Mouse (Mus musculus) 416B (cell line): Measurements from ENCODE around the gene Fsd2.

Experiments
- DNase-seq: peaks from one replicate; pipeline ENCODE4 v3.0.0; 2011; ENCODE audit warnings: low read depth

Fsd2 gene

DNA sequence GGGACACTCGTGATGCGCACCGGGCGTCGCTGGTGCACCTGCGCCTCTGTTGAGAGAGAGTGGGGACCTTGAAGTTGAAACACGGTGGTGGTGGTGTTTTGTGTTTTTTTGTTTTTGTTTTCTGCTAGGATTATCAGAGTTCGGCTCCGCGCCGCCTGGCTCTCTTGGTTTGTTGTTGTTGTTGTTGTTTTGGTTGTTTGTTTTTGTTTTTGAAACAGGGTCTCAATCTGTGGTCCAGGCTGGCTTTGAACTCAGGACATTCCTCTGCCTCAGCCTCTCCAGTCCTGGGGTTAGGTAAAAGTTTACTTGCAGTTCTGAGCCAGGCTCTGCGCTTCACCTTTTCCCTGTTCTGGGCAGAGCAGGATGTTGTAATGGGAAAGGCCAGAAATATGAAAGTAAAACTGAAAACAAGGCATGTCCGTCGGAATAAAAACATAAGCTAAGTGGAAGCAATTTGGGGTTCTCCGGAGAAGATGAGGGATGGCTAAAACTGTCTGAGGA lies 5.2 kb upstream of the Fsd2 start:
- peak; percentile 53 for DNase-seq

DNA sequence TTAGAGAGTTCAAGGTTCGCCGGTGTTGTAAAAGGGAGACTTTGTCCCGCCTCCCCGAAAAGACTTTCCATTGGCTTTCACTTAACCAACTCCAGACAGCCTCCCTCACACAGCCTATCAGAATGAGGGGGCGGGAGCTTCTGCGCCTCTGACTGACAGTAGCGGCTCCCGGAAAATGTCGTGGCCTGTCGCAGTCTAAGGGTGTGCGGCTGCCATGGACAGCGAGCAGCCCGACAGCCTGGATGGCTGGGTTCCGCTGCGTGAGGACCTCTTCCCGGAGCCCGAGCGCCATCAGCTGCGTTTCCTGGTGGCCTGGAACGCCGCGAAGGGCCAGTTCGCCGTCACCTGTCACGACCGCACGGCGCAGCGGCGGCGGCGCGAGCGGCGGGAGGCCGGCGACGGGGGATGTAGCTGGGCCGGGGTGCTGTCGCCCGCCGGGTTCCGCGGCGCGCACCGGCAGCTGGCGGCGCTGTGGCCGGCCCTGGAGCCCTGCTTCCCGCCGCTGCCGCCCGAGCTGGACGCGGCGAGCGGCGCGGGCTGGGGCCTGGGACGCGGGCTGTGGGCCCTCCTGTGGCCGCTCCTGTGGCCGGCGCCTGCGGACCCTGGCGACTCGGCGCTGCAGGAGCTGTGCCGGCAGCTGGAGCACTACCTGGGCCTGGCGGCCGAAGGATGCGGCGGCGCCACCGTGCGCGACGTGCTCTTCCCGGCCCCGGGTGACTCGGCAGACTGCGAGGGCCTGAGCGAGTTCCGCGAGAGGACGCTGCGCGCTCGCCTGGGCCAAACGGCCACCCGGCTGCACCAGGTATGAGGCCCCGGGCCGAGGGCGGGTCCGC lies 4.6 kb upstream of the Fsd2 start, which contains the start of gene Whamm:
Whamm (plus strand) TSS at position 159 of the 833 bp plus-strand sequence.
- peak; percentile 96 for DNase-seq

DNA sequence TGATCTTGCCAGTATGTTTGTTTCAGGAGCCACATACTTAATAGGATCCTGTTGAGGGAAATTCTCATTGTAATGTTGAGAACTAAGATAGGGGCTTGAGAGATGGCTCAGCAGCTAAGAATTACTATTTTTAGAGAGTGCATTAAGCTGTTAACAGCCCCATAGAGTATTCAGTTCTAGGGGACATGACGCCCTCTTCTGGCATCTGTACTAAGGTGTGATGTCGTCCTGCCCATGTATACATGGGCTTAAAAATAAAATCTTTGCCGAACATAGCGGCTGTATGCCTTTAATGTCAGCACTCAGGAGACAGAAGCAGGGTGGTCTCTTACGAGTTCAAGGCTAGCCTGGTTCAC lies 4.0 kb upstream of the Fsd2 start:
- DNase-seq = no peak

DNA sequence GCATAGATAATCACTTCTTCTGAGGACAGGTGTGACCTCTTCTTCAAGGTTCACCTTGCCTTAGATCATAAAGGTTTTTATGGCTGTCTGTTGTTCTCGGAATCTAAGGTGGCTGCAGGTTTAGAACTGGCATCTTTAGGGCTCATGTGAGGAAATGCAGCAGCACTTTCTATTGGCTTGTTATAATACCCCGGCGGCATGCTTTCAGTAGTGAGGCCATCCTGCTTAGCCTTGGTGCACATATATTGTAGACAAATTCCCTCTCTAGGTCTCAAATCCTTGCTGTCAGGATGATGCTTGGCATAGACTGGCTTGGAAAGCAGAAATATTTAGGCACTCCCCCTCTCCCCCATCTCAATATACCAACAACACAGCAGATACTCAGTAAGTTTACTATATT lies 3.5 kb upstream of the Fsd2 start:
- DNase-seq = no peak

DNA sequence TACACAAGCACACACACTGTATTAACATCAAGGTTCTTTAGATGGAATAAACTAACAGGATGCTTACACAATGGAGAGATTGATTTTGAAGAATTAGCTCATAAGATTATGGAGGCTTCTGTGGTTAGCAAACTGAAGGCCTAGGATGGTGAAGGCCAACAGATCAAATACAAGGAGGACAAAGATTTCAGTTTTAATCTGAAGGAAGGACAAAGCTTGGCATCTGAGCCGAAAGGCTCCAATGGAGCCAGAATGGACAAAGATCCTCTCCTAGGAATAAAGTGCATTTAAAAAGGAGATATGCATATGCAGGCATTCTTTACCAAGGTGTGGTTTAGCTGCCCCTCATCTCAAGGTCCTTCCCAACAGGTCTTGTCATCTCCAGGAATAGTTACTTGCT lies 3.1 kb upstream of the Fsd2 start:
- DNase-seq = no peak

DNA sequence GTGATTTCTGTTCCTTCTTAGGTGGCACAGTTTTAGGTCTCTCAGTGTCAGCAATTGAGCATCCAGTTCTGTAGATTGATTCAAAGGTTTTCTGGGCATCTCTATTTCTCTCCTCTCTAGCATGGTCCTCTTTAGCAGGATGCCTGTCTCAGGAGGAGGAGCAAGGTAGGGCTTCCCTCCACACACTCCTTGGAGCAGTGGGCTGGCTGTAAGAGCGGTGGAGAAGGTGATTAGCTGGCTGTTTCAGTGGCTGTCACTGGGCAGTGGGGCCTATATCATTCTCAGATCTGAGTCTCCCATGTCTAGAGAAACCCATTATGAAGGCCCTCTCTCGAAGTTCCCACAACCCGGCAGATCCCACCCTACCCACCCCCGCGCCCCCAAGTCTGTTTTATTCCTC lies 652 bp upstream of the Fsd2 start:
- DNase-seq = no peak

DNA sequence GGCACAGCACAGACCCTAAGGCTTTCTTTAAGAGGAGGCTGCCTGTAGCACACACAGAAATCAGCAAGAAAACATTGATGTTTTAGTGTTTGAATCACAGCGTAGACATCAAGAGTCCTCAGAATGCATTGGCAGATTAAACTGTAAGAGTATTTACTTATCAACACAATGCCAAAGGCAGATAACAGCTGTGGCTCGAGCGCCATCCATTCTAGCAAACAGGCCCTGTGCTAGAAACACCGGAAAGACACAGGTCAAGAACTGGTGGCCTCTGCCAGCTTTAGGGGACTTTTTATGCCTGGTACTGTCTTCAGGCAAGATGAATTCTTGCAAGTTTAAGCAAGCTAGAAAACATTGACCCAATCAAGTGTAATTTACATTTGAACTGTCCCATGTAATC lies 412 bp downstream of the Fsd2 start:
- no peak for DNase-seq

DNA sequence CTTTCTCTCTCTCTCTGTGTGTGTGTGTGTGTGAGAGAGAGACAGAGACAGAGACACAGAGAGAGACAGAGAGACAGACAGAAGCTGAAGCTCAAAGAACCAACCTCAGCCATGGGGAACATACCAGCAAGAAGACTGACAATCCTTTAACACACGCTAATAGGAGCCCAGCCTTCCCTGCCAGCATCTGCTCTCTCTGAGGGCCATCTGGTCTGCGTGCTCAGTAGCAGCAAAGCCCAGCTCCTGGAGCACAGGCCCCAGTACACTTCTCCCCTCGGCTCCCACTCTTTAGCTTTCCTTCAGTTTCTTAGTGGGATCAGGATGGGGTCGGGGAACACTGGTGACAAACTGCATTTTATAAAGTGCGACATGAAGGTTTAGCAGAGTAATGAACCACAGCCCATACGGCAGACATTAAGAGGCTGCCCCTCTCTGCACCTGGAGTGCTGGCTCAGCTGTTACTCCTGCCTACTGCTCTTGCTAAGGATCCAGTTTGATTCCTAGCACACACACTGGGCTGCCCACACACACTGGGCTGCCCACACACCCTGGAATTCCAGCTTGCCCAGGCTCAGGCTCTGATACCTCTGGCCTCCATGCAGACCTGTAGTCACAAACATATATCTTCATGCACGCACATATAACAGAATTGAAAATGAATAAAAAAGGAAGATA lies 1.2 kb downstream of the Fsd2 start:
- DNase-seq = no peak

DNA sequence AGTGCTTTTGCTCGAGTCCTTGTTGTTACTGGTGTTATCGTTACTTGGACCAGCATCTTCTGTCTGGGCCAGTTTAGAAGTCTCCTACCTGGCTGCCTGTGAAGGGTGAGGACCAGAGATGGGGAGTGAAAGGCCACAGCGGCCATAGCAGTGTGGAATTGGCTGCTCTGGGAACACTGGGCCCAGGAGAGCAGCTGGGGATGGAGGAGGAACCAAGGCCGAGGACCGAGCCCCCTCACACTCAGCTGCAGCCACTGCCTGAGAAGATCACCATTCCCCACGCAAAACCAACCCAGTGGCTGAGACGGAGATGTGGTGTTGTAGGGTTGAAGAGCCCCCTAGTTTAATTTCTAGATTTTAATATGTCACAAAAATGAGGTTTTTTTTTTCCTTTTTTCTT lies 2.0 kb downstream of the Fsd2 start:
- no peak for DNase-seq

DNA sequence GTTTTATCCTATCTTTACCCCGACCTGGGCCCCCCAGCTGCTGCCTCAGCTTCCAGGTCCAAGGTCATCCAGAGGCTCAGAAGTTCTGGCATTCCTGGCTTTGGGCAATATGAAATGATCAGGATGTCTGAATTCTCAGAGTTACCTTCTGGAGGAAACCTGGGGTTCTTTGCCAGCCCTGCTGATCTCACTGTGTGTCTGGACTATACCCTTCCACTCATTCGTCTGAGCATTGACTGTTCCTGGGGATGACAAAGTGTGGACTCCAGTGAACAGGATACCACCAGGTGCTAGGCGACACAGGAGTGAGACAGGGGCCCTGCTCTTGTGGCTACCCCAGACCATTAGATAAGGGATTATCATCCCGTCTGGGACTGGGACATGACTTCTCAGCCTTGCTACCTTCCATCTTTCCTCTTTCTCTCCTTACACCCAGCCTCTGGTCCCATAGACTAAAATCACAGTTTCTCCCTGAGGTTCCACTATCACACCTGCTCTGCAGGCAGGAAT lies 3.2 kb downstream of the Fsd2 start:
- no peak for DNase-seq

DNA sequence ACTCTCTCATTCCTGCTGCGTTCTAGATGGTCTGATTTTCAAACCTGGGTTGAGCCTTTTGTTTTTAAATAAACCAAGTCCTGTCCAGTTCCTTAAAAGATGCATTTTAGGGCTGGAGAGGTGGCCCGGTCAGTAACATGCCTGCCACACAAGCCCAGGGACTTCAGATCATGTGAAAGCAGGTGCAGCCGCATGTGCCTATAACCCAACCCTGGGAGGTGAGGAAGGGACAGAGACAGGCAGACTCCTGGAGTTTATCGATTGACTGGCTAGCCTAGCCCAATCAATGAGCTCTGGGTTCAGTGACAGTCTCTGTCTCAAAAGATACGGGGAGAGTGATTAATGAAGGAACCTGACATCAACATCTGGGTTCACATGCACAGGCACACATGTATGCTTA lies 5.5 kb downstream of the Fsd2 start:
- DNase-seq = no peak

DNA sequence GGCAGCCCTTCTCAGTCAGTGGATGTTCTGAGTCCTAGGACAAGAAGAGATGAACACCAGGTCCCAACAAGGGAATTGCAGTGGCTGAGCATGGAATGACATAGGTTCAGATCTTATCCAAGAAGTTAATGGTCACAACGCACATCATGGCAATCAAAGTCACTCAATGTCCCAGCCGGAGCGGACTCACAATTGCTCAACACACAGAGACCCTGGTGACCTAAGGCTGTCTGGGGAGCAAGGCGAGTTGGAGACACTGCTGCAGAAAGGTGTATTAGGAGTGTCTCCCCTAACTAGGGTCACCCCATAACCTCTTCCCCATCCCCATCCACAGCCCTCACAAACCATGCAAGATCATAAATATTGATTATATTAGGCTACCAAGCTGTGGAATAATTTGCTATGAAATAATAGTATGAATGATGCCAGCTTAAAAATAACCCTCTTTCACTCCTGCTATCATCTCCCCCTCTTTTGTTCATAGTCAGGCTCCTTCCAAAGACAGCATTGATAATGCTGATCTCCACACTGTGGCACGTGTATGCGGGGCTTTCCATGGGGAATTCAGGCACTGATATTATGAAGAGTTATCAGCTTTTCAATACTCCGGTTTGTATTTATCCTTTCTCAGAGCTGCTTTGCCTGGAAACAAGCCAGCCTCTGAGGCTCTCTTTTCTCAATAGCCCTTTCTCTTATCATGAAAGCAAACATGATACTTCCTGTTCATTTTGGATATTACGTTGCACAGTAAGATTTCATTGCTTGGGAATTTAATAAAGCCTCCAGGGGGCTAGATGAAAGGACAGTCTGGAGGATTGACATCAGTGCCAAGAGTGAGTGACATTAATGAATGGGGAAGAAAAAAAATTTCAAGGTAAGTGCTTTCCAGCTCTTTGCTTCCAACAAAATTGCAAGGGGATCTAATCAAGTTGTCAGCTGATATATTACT lies 6.4 kb downstream of the Fsd2 start:
- no peak for DNase-seq

DNA sequence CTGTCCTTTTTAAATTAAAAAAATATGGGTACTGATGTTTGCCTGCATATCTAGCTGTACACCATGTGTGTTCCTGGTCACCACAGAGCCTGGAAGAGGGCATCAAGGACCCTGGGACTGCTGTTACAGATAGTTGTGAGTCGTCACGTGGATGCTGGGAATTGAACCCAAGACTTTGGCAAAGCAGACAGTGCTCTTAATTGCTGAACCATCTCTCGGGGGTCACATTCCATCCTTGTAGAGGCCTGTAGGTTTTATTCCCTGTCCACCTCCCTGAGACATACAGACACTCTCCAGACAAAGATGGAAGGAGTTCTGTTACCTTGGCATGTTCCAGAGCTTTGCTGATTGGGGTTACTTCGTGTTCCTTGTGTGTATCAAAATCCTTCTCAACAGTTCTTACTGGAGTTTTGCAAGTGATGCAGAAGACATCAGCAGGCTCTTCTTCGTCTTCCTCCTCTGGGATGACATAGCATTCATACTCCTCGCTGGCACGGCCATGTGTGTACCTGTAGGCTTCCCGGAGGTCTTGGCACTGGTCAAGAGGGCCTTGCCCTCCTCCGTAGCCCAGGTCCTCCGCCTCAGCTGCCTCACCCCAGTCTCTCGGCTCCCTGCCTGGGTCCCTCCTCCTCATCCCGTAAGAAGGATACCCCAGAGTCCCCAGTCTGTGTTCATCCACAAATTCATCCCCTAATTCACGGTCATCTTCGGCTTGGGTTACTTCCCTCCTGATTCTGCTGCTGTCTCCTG lies 7.3 kb downstream of the Fsd2 start:
- DNase-seq = no peak

DNA sequence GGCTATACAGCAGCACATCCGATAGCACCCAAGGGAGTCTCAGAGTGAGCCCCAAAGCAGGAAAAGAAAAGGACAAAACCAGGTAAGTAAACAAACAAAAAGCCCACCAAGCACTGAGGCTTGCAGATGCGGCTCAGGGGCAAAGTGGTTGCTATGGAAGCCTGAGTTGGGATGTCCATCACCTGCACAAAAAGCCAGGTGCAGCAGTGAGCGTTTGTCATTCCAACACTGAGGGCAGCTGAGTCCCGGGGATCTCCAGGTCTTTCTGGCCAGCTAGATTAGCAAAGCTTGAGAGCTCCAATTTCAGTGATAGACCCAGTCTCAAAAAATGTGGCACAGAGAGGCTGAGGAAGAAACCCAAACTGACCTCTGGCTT lies 8.8 kb downstream of the Fsd2 start:
- no peak for DNase-seq

DNA sequence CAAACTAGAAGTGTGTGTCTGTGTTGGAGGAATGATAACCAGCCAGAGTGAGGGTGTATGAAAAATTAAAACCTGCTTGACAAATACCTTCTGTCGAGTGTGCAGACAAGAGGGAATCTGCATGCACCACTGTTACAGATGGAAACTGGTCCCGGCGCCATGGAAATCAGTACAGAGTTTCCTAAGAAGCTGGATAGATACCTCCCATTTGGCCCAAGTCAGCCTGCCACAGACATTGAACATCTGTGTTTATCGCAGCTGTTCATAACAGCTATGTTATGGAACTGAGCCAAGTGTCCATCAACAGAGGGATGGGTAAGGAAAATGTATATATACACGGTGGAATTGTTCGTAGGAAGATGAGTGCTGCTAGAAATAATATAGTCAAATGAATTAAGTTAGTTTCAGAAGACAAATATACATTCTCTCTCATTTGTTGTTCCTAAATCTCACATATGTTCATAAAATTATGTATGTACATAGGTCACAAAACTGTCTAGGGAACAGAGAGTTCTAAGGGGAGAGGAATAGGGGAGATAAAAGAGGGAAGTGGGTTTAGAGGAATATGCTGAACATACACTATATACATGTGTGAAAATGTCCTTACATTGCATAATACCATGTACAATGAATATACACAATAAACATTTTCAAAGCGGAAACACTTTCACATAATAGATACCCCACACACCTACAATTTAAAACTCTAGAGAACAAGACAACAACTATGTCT lies 9.3 kb downstream of the Fsd2 start:
- DNase-seq = no peak

DNA sequence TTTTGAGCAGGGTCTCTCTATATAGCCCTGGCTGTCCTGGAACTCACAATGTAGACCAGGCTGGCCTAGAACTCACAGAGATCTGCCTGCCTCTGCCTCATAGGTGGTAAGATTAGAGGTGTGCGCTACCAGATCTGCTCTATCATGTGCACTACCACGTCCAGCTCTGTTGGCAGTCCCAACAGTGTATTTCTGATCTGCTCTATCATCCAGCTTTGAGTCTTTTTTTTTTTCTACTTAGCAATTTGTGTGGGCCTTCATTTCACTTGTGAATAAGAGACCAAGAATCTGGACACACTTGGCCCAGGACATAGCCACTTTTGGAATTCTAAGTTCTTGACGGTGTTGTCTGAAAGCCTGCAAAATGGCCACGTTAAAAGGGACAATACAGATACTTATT lies 9.9 kb downstream of the Fsd2 start:
- no peak for DNase-seq

DNA sequence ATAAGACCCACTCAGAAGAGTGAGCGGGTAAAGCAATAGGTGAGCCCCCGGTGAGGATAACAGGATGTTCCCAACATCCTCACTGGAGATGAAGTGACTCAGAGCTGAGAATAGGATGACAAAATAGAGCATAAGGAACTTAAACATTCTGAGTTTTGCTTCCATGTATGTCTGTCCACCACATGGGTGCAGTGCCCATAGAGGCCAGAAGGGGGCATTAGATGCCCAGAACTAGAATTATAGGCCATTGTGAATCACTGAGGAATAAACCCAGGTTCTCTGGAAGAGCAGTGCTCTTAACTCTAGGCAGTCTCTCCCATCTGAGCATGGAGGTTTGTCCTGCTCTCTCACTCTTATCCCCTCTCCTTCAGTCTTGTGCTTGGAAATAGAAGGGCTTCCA lies 12.4 kb downstream of the Fsd2 start:
- peak; percentile 70 for DNase-seq

DNA sequence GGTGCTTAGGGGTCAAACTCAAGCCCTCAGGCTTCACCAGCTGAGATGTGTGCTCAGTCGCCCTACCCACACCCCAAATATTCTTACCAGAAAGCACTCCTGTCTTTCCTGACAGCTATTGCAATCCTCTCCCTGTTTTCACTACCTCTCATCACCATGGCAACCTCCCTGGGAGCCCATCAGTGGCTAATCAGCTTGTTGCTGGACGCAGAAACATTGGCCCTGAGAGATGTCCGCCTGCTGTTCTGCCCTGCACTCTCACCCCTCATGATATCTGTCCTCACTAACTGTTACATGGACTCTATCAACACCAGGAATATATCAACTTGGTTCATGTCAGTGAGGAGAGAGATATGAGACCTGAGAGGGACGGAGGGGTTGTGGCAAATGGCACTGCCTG lies 13.2 kb downstream of the Fsd2 start:
- no peak for DNase-seq

DNA sequence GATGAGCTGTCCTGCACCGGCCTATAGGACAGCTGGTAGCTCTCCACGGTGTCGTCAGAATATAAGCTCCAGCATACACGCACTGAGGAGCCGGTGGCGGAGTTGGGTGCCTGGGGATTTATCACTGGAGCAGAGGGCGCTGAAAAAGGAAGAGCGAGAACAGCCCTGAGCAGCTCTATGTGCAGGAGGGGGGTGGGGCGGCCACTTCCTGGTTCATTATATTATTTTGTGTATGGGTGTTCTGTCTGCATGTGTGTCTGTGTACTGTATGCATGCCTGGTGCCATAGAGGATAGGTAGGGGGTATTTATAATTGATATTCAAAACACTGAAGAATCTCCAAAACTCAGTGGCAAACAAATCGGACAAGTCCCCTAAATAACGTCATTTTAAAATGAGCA lies 17.9 kb downstream of the Fsd2 start:
- DNase-seq = no peak

DNA sequence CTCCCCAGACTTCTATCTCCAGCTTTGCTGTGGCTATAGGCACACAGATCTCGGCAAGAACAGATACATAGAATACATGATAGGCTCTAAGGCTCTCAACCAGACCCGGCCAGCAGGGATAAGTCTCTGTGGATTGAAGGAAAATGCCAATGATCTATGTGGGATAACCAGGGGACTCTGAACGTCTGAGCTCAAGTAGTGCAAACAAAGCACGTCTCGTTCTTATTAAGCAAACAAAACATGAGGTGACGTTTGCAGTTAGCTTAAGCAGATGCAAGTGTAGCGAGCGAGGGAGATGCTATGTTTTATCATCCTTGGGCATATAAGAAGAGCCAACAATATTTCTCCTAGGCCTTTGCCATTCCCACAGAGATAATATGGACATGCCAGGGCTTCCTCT lies 23.8 kb downstream of the Fsd2 start:
- no peak for DNase-seq
